Mouse (Mus musculus) bone marrow, adult 2 months (tissue): ENCODE data around the gene Azgp1.

Experiments used
- CTCF ChIP-seq: fragments of 200-500 bp; IDR thresholded peaks from 2 replicates; pipeline ENCODE4 v1.5.1; 2011; ENCODE audit warnings: low read length, control low read depth; ENCODE audit not compliant: control insufficient read depth, insufficient read depth
- POLR2A ChIP-seq: fragments of 200-500 bp; IDR thresholded peaks from 2 replicates; pipeline ENCODE4 v1.6.1; 2011; ENCODE audit warnings: low read depth, mild to moderate bottlenecking, control low read depth, low read length, borderline replicate concordance; ENCODE audit not compliant: control insufficient read depth

DNA sequence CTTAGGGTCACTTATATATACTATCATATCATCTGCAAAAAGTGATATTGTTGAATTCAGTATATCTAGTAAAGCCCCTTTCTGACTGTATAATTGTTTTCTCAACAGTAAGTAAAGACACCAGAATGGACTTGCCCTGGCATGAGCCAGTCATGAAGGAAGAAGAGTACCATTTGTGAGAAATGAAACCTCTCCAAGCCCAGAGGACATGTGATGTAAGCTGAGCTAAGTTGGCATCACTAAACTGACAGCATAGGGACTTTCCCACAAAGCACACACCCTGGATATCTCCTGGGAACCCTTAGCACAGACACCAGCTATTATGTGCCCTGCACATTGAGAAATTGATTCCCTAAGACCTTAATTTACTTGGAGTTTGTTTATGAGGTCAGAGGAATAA, 34.0 kb upstream of the Azgp1 start:
- no peak for TF ChIP-seq CTCF
- no peak for TF ChIP-seq POLR2A
